Mouse (Mus musculus): Measurements from ENCODE around the gene Add3. TPM values are rescaled to one million over a fixed set of nuclear protein-coding genes. Genes with fewer than 3 reads are reported as not detected.
"Not testable (repeated sequence)": the region's sequence is repeated elsewhere in the genome, so short reads cannot be mapped to it uniquely, and the experiment has no call there.

Add3 gene
- total and polyA plus RNA-seq, 3 experiments: 10.9 to 89.2 (median 81.6) TPM

DNA sequence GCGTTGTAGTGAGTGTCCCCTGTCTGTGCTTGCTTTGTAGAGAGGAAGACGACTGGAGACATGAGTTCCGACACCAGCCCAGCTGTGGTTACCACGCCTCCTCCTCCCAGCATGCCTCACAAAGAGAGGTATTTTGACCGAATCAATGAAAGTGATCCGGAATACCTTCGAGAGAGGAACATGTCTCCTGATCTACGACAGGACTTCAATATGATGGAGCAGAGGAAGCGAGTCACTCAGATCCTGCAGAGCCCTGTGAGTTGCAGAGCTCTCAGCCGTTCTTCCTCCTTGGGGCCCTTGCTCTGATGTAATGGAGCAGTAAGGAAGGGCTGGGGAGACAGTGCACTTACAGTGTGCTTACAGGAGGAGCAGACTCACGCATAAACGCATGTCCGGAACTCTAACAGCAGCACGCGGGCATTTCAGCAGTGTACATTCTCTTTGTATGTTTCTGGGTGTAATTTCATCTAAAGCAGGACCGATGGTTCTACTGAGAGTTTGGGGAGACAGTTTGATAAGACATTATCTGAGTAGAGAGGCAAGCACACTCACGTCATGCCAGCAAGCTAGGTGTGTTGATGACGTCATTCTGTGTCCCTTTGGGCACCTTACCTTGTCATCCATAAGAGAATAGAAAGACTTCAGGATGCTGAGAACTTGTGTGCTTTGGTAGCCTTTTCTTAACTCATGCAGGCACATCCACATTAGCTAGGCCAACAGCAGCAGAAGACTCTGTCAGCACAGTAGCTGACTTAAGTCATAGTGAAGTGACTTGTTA is 76.7 kb downstream of the Add3 start:
- peaks cover 63% of the 10 kb centered on the region for H3K36me3 ChIP-seq (replicated peaks)

DNA sequence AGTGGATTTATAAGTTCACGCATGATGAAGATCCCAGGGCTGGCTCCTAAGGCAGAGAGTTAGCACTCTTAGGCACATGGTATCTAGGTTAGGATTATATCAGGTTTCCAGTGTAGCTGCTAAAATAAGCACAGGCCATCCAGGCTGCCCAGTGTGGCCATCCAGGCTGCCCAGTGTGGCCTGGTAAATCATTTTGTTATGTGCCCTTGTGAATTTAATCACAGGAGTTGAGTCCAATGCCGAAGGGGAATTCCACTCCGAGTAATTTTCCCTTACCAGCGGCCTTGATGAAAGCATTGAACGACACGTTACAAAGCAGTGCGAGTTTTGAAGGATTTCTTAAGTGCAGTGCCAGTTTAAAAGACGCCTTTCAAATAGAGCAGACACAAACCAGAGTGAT is 77.6 kb downstream of the Add3 start:
- Histone ChIP-seq H3K4me3 (ENCODE audit: low read depth, low read length) (no peak overlapping the region), H3K4me1 (ENCODE audit: insufficient read depth, low read depth, low read length) (peaks cover 23% of the 10 kb centered on the region), H3K36me3 (replicated peaks) (peaks cover 64% of the 10 kb centered on the region), H3K9me3 (replicated peaks) (no peaks in the 10 kb centered on the region), H3K27me3 (ENCODE audit: insufficient read depth, low read length) (no peaks in the 10 kb centered on the region)
- no peak for DNase-seq (ENCODE audit: low spot score)
- ATAC-seq (ENCODE audit: extremely low read depth, insufficient number of reproducible peaks, low FRiP score, poor library complexity, severe bottlenecking): no peak
- TF ChIP-seq GATA2 (IDR thresholded peaks at IDR 0.05; ENCODE audit: borderline replicate concordance, low read depth, low read length) (no peak), POLR2AphosphoS5 (IDR thresholded peaks at IDR 0.05; ENCODE audit: insufficient replicate concordance, low read depth, low read length) (no peak), CTCF (IDR thresholded peaks at IDR 0.05; ENCODE audit: low read depth, low read length) (no peak), TAL1 (conservative IDR thresholded peaks at IDR 0.05; ENCODE audit: low read depth, low read length) (no peak), GATA1 (IDR thresholded peaks at IDR 0.05; ENCODE audit: borderline replicate concordance, low read length) (no peak)

More for the DNA sequence above, 76.7 kb downstream of the Add3 start:
- no peak for ATAC-seq (ENCODE audit: extremely low read depth, insufficient number of reproducible peaks, low FRiP score, poor library complexity, severe bottlenecking)
- no peaks in the 10 kb centered on the region for H3K27me3 ChIP-seq (ENCODE audit: insufficient read depth, low read length)
- no peak for DNase-seq (ENCODE audit: low spot score)
- H3K4me3 ChIP-seq (ENCODE audit: low read depth, low read length): no peak overlapping the region
- peaks cover 28% of the 10 kb centered on the region for H3K4me1 ChIP-seq (ENCODE audit: insufficient read depth, low read depth, low read length)
- TF ChIP-seq GATA1 (IDR thresholded peaks at IDR 0.05; ENCODE audit: borderline replicate concordance, low read length) (no peak), GATA2 (IDR thresholded peaks at IDR 0.05; ENCODE audit: borderline replicate concordance, low read depth, low read length) (no peak), CTCF (IDR thresholded peaks at IDR 0.05; ENCODE audit: low read depth, low read length) (no peak), POLR2AphosphoS5 (IDR thresholded peaks at IDR 0.05; ENCODE audit: insufficient replicate concordance, low read depth, low read length) (no peak), TAL1 (conservative IDR thresholded peaks at IDR 0.05; ENCODE audit: low read depth, low read length) (no peak)
- no peaks in the 10 kb centered on the region for H3K9me3 ChIP-seq (replicated peaks)

DNA sequence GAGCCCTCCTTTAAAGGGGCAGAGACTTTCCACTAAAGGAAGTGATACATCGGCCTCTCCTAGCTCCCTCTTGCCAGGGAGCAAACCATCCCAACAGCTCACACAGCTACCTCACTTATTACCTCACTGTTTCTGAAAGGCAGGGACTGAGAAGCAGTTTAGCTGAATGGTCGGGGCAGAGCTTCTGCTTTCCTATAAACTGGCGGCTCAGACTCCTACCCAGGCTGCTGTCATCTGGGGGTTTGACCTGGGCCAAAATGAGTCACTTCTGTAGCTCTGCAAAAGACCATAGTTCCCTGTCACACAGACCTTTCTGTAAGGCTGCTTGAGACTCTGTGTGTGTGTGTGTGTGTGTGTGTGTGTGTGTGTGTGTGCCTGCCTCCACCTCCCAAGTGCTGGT is 79.1 kb downstream of the Add3 start:
- DNase-seq (ENCODE audit: low spot score) (no peak), ATAC-seq (ENCODE audit: extremely low read depth, insufficient number of reproducible peaks, low FRiP score, poor library complexity, severe bottlenecking) (no peak)
- H3K36me3 ChIP-seq (replicated peaks): peaks cover 68% of the 10 kb centered on the region
- H3K27me3 ChIP-seq (ENCODE audit: insufficient read depth, low read length): no peaks in the 10 kb centered on the region
- H3K4me3 ChIP-seq (ENCODE audit: low read depth, low read length): no peak overlapping the region
- peaks cover 19% of the 10 kb centered on the region for H3K4me1 ChIP-seq (ENCODE audit: insufficient read depth, low read depth, low read length)
- TF ChIP-seq CTCF (IDR thresholded peaks at IDR 0.05; ENCODE audit: low read depth, low read length) (no peak), TAL1 (conservative IDR thresholded peaks at IDR 0.05; ENCODE audit: low read depth, low read length) (no peak), GATA1 (IDR thresholded peaks at IDR 0.05; ENCODE audit: borderline replicate concordance, low read length) (no peak), GATA2 (IDR thresholded peaks at IDR 0.05; ENCODE audit: borderline replicate concordance, low read depth, low read length) (no peak), POLR2AphosphoS5 (IDR thresholded peaks at IDR 0.05; ENCODE audit: insufficient replicate concordance, low read depth, low read length) (no peak)
- H3K9me3 ChIP-seq (replicated peaks): no peaks in the 10 kb centered on the region

DNA sequence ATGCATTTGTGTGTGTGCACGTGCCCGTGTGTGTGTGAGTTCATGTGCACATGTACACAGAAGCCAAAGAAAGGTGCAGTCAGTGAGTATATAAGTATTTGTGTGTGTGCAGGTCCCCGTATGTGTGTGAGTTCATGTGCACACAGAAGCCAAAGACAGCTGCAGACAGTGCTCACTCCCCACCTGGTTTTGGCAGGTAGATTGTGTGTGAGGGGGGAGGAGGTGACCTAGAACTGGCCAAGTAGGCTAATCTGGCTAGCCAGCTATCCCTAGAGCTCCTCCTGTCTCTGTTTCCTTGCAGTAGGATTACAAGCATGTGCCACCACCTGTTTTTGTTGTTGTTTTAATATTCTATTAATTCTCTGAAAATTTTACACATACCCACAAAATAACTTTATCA is 80.9 kb downstream of the Add3 start:
- Histone ChIP-seq H3K36me3 (replicated peaks) (peaks cover 62% of the 10 kb centered on the region), H3K9me3 (replicated peaks) (no peaks in the 10 kb centered on the region), H3K4me3 (ENCODE audit: low read depth, low read length) (no peak overlapping the region), H3K4me1 (ENCODE audit: insufficient read depth, low read depth, low read length) (peaks cover 13% of the 10 kb centered on the region; the same call in 1 of the 2 replicates), H3K27me3 (ENCODE audit: insufficient read depth, low read length) (no peaks in the 10 kb centered on the region)
- TF ChIP-seq POLR2AphosphoS5 (IDR thresholded peaks at IDR 0.05; ENCODE audit: insufficient replicate concordance, low read depth, low read length): no peak
- TF ChIP-seq CTCF (IDR thresholded peaks at IDR 0.05; ENCODE audit: low read depth, low read length): no peak
- TF ChIP-seq GATA1 (IDR thresholded peaks at IDR 0.05; ENCODE audit: borderline replicate concordance, low read length): no peak
- TF ChIP-seq GATA2 (IDR thresholded peaks at IDR 0.05; ENCODE audit: borderline replicate concordance, low read depth, low read length): no peak
- TF ChIP-seq TAL1 (conservative IDR thresholded peaks at IDR 0.05; ENCODE audit: low read depth, low read length): no peak
- DNase-seq (ENCODE audit: low spot score) (no peak), ATAC-seq (ENCODE audit: extremely low read depth, insufficient number of reproducible peaks, low FRiP score, poor library complexity, severe bottlenecking) (no peak)

DNA sequence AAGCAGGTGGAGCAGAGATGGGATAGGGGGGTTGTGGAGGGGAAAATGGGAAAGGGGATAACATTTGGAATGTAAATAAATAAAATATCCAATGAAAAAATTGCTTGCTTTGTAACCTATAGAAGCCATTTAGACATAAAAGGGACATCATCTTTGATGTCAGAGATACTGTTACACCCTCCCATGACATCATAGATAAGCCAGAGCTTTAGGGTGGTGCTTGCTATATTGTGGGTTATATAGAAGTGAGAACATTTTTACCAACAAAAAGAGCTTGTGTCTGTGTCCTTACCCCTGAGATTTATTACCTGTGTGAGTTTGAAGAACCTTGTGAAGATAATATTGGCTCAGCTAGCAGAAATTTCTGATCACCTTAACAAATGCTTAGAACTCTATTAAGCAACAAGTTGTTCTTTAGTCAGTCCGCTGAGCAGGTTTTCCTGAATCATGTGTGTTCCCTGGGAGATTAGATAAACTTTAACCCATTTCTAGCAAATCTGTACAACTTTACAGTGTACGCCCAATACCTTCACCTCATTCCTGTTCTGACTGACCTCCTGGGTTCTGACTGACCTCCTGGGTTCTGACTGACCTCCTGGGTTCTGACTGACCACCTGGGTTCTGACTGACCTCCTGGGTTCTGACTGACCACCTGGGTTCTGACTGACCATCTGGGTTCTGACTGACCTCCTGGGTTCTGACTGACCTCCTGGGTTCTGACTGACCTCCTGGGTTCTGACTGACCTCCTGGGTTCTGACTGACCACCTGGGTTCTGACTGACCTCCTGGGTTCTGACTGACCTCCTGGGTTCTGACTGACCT is 85.2 kb downstream of the Add3 start:
- not testable (repeated sequence) for H3K4me3 ChIP-seq (ENCODE audit: low read depth, low read length); H3K27me3 ChIP-seq (ENCODE audit: insufficient read depth, low read length); H3K9me3 ChIP-seq (replicated peaks); H3K4me1 ChIP-seq (ENCODE audit: insufficient read depth, low read depth, low read length); DNase-seq (ENCODE audit: low spot score); ATAC-seq (ENCODE audit: extremely low read depth, insufficient number of reproducible peaks, low FRiP score, poor library complexity, severe bottlenecking)
- peaks cover 71% of the 10 kb centered on the region for H3K36me3 ChIP-seq (replicated peaks)

DNA sequence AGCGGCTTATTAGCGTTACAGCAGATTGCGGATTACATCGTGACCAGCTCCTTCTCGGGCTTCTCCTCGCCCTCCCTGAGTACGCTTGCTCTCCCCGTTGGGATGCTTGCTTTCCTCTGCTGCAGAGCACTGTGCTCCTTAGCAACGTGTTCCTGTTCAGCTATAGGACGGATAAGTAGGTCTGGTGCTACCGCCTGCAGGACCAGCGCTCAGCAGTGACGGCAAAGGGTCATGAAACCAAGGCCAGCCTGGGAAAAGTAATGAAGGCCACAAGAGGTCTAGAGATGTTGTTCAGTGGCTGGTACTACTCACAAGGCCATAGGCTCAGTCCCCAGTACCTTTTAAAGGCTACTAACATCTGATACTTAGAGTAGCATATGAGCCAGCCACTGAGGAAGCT is 86.4 kb downstream of the Add3 start:
- Histone ChIP-seq H3K9me3 (replicated peaks) (no peaks in the 10 kb centered on the region), H3K27me3 (ENCODE audit: insufficient read depth, low read length) (no peaks in the 10 kb centered on the region), H3K4me3 (ENCODE audit: low read depth, low read length) (no peak overlapping the region), H3K4me1 (ENCODE audit: insufficient read depth, low read depth, low read length) (0 out of 2 replicates have a peak, but pooled peaks cover 2% of the 10 kb centered on the region), H3K36me3 (replicated peaks) (peaks cover 73% of the 10 kb centered on the region)
- TF ChIP-seq TAL1 (conservative IDR thresholded peaks at IDR 0.05; ENCODE audit: low read depth, low read length) (no peak), POLR2AphosphoS5 (IDR thresholded peaks at IDR 0.05; ENCODE audit: insufficient replicate concordance, low read depth, low read length) (no peak), CTCF (IDR thresholded peaks at IDR 0.05; ENCODE audit: low read depth, low read length) (no peak), GATA2 (IDR thresholded peaks at IDR 0.05; ENCODE audit: borderline replicate concordance, low read depth, low read length) (no peak), GATA1 (IDR thresholded peaks at IDR 0.05; ENCODE audit: borderline replicate concordance, low read length) (no peak)
- ATAC-seq (ENCODE audit: extremely low read depth, insufficient number of reproducible peaks, low FRiP score, poor library complexity, severe bottlenecking): no peak
- no peak for DNase-seq (ENCODE audit: low spot score)
